Mouse (Mus musculus): ENCODE data around the gene Fstl3. TPM values are rescaled to one million over a fixed set of nuclear protein-coding genes. Genes with fewer than 3 reads are reported as not detected.

Fstl3 gene
- polyA plus RNA-seq, 1 experiment from 2014 or later = 0.60 TPM

- ATAC-seq (ENCODE audit: low FRiP score) = no peak
- H3K27ac ChIP-seq (ENCODE audit: low read depth, low read length) = no peak overlapping the region
- no peak overlapping the region for H3K9ac ChIP-seq (ENCODE audit: low read length)
Observed at GRCm38 (mm10) chr10:79821731-79822130, 44.7 kb downstream of the Fstl3 start.

GRCm38 (mm10) chr10:79822372-79822771, 45.3 kb downstream of the Fstl3 start:
- Histone ChIP-seq H3K27me3 (ENCODE audit: control insufficient read depth, insufficient read depth, low read length) (no peaks in the 10 kb centered on the region), H3K36me3 (ENCODE audit: control insufficient read depth, insufficient read depth, low read length) (peaks cover 10% of the 10 kb centered on the region), H3K9ac (ENCODE audit: low read length) (0 out of 2 replicates have a peak overlapping the region, but pooled peaks have one; percentile 12), H3K4me2 (no peak overlapping the region), H3K4me3 (ENCODE audit: low read depth, low read length) (no peak overlapping the region), H3K27ac (ENCODE audit: low read depth, low read length) (no peak overlapping the region), H3K9me3 (ENCODE audit: control insufficient read depth, low read length) (no peaks in the 10 kb centered on the region), H3K4me1 (ENCODE audit: control insufficient read depth, insufficient read depth, low read length) (no peaks in the 10 kb centered on the region)
- no peak for ATAC-seq (ENCODE audit: low FRiP score)
- 31% methylated on average over 17 of the region's 17 CpGs for whole genome bisulfite sequencing
- DNase-seq (ENCODE audit: low spot score, missing footprints) = no peak

More at GRCm38 (mm10) chr10:79821731-79822130, 44.7 kb downstream of the Fstl3 start:
- H3K27me3 ChIP-seq (ENCODE audit: control insufficient read depth, insufficient read depth, low read length) = no peaks in the 10 kb centered on the region
- H3K9me3 ChIP-seq (ENCODE audit: control insufficient read depth, low read length) = no peaks in the 10 kb centered on the region
- H3K4me2 ChIP-seq = no peak overlapping the region
- 88% methylated on average over 12 of the region's 12 CpGs for WGBS
- no peak for DNase-seq (ENCODE audit: low spot score, missing footprints)
- peaks cover 10% of the 10 kb centered on the region for H3K36me3 ChIP-seq (ENCODE audit: control insufficient read depth, insufficient read depth, low read length)
- H3K4me3 ChIP-seq (ENCODE audit: low read depth, low read length) = no peak overlapping the region
- H3K4me1 ChIP-seq (ENCODE audit: control insufficient read depth, insufficient read depth, low read length) = no peaks in the 10 kb centered on the region

GRCm38 (mm10) chr10:79823011-79823410, 45.9 kb downstream of the Fstl3 start:
- Histone ChIP-seq H3K36me3 (ENCODE audit: control insufficient read depth, insufficient read depth, low read length) (peaks cover 10% of the 10 kb centered on the region), H3K9me3 (ENCODE audit: control insufficient read depth, low read length) (no peaks in the 10 kb centered on the region), H3K4me3 (ENCODE audit: low read depth, low read length) (no peak overlapping the region), H3K9ac (ENCODE audit: low read length) (no peak overlapping the region), H3K27me3 (ENCODE audit: control insufficient read depth, insufficient read depth, low read length) (no peaks in the 10 kb centered on the region), H3K4me1 (ENCODE audit: control insufficient read depth, insufficient read depth, low read length) (no peaks in the 10 kb centered on the region), H3K4me2 (no peak overlapping the region), H3K27ac (ENCODE audit: low read depth, low read length) (no peak overlapping the region)
- no peak for ATAC-seq (ENCODE audit: low FRiP score)
- no peak for DNase-seq (ENCODE audit: low spot score, missing footprints)
- 84% methylated on average over 6 of the region's 6 CpGs for WGBS

GRCm38 (mm10) chr10:79824413-79824812, 47.3 kb downstream of the Fstl3 start:
- Histone ChIP-seq H3K9me3 (ENCODE audit: control insufficient read depth, low read length) (no peaks in the 10 kb centered on the region), H3K27me3 (ENCODE audit: control insufficient read depth, insufficient read depth, low read length) (no peaks in the 10 kb centered on the region), H3K27ac (ENCODE audit: low read depth, low read length) (no peak overlapping the region), H3K4me3 (ENCODE audit: low read depth, low read length) (no peak overlapping the region), H3K4me2 (no peak overlapping the region), H3K9ac (ENCODE audit: low read length) (no peak overlapping the region), H3K4me1 (ENCODE audit: control insufficient read depth, insufficient read depth, low read length) (no peaks in the 10 kb centered on the region), H3K36me3 (ENCODE audit: control insufficient read depth, insufficient read depth, low read length) (peaks cover 6% of the 10 kb centered on the region)
- DNase-seq (ENCODE audit: low spot score, missing footprints) (no peak), ATAC-seq (ENCODE audit: low FRiP score) (no peak)
- WGBS = 75% methylated on average over 6 of the region's 6 CpGs

- Histone ChIP-seq H3K27me3 (ENCODE audit: control insufficient read depth, insufficient read depth, low read length) (no peaks in the 10 kb centered on the region), H3K36me3 (ENCODE audit: control insufficient read depth, insufficient read depth, low read length) (no peaks in the 10 kb centered on the region), H3K9ac (ENCODE audit: low read length) (no peak overlapping the region), H3K27ac (ENCODE audit: low read depth, low read length) (no peak overlapping the region), H3K4me2 (no peak overlapping the region), H3K4me1 (ENCODE audit: control insufficient read depth, insufficient read depth, low read length) (no peaks in the 10 kb centered on the region), H3K4me3 (ENCODE audit: low read depth, low read length) (no peak overlapping the region), H3K9me3 (ENCODE audit: control insufficient read depth, low read length) (no peaks in the 10 kb centered on the region)
- ATAC-seq (ENCODE audit: low FRiP score) (no peak), DNase-seq (ENCODE audit: low spot score, missing footprints) (no peak)
- WGBS = 84% methylated on average over 3 of the region's 3 CpGs
Observed at GRCm38 (mm10) chr10:79831583-79831982, 54.5 kb downstream of the Fstl3 start.

Other genes starting within 250 kb of the Fstl3 start
- 10.5 and 13.4 TPM in 2 replicates for gene Plpp2, start 243.5 kb upstream of the Fstl3 start, polyA plus RNA-seq (2014; fragmentation: Nextera tagmentation; extraction: Ambion mirVana)
- 33.0 and 41.8 TPM in 2 replicates for gene Mier2, start 222.1 kb upstream of the Fstl3 start, polyA plus RNA-seq (2014; fragmentation: Nextera tagmentation; extraction: Ambion mirVana)
- gene Theg, start 189.9 kb upstream of the Fstl3 start, polyA plus RNA-seq (2014; fragmentation: Nextera tagmentation; extraction: Ambion mirVana) = not detected in 2 replicates
- 0.10 and 0.12 TPM in 2 replicates for gene C2cd4c, start 163.2 kb upstream of the Fstl3 start, polyA plus RNA-seq (2014; fragmentation: Nextera tagmentation; extraction: Ambion mirVana)
- gene Shc2, start 139.4 kb upstream of the Fstl3 start, polyA plus RNA-seq (2014; fragmentation: Nextera tagmentation; extraction: Ambion mirVana) = 11.4 and 13.0 TPM in 2 replicates
- gene Odf3l2, start 131.5 kb upstream of the Fstl3 start, polyA plus RNA-seq (2014; fragmentation: Nextera tagmentation; extraction: Ambion mirVana) = not detected in 2 replicates
- 1.2 and 1.4 TPM in 2 replicates for gene Madcam1, start 112.7 kb upstream of the Fstl3 start, polyA plus RNA-seq (2014; fragmentation: Nextera tagmentation; extraction: Ambion mirVana)
- gene Tpgs1, start 107.9 kb upstream of the Fstl3 start, polyA plus RNA-seq (2014; fragmentation: Nextera tagmentation; extraction: Ambion mirVana) = 65.5 and 69.6 TPM in 2 replicates
- 149 and 178 TPM in 2 replicates for gene Cdc34, start 95.1 kb upstream of the Fstl3 start, polyA plus RNA-seq (2014; fragmentation: Nextera tagmentation; extraction: Ambion mirVana)
- gene Gzmm, start 88.3 kb upstream of the Fstl3 start, polyA plus RNA-seq (2014; fragmentation: Nextera tagmentation; extraction: Ambion mirVana) = 0.27 and 0.58 TPM in 2 replicates
- gene Bsg, start 72.8 kb upstream of the Fstl3 start, polyA plus RNA-seq (2014; fragmentation: Nextera tagmentation; extraction: Ambion mirVana) = 576 and 580 TPM in 2 replicates
- 0.22 TPM in 2 replicates for gene Hcn2, start 60.6 kb upstream of the Fstl3 start, polyA plus RNA-seq (2014; fragmentation: Nextera tagmentation; extraction: Ambion mirVana)
- gene Polrmt, start 30.7 kb upstream of the Fstl3 start, polyA plus RNA-seq (2014; fragmentation: Nextera tagmentation; extraction: Ambion mirVana) = 28.5 and 31.2 TPM in 2 replicates
- gene Fgf22, start 22.2 kb upstream of the Fstl3 start, polyA plus RNA-seq (2014; fragmentation: Nextera tagmentation; extraction: Ambion mirVana) = 0.08 and 0.32 TPM in 2 replicates
- 69.9 and 81.9 TPM in 2 replicates for gene Rnf126, start 10.3 kb upstream of the Fstl3 start, polyA plus RNA-seq (2014; fragmentation: Nextera tagmentation; extraction: Ambion mirVana)
- 0.10 and 0.40 TPM in 2 replicates for gene Prss57, start 13.7 kb downstream of the Fstl3 start, polyA plus RNA-seq (2014; fragmentation: Nextera tagmentation; extraction: Ambion mirVana)
- gene Palm, start 16.3 kb downstream of the Fstl3 start, polyA plus RNA-seq (2014; fragmentation: Nextera tagmentation; extraction: Ambion mirVana) = 109 and 129 TPM in 2 replicates
- 0.41 TPM in 1 of 2 replicates, not detected in the other for gene Misp, start 43.7 kb downstream of the Fstl3 start, polyA plus RNA-seq (2014; fragmentation: Nextera tagmentation; extraction: Ambion mirVana)
- gene Ptbp1, start 77.2 kb downstream of the Fstl3 start, polyA plus RNA-seq (2014; fragmentation: Nextera tagmentation; extraction: Ambion mirVana) = 147 and 176 TPM in 2 replicates
- gene Prtn3, start 97.2 kb downstream of the Fstl3 start, polyA plus RNA-seq (2014; fragmentation: Nextera tagmentation; extraction: Ambion mirVana) = 11.9 and 12.1 TPM in 2 replicates
- gene Plppr3, start 97.4 kb downstream of the Fstl3 start, polyA plus RNA-seq (2014; fragmentation: Nextera tagmentation; extraction: Ambion mirVana) = 112 and 117 TPM in 2 replicates
- gene Elane, start 109.0 kb downstream of the Fstl3 start, polyA plus RNA-seq (2014; fragmentation: Nextera tagmentation; extraction: Ambion mirVana) = 0.18 TPM in 1 of 2 replicates, not detected in the other
- not detected in 2 replicates for gene Cfd, start 113.6 kb downstream of the Fstl3 start, polyA plus RNA-seq (2014; fragmentation: Nextera tagmentation; extraction: Ambion mirVana)
- 39.7 and 45.7 TPM in 2 replicates for gene Med16, start 131.7 kb downstream of the Fstl3 start, polyA plus RNA-seq (2014; fragmentation: Nextera tagmentation; extraction: Ambion mirVana)
- 20.6 and 25.6 TPM in 2 replicates for gene Gm26602, start 133.6 kb downstream of the Fstl3 start, polyA plus RNA-seq (2014; fragmentation: Nextera tagmentation; extraction: Ambion mirVana)
- 0.34 and 0.61 TPM in 2 replicates for gene Kiss1r, start 139.7 kb downstream of the Fstl3 start, polyA plus RNA-seq (2014; fragmentation: Nextera tagmentation; extraction: Ambion mirVana)
- gene R3hdm4, start 143.9 kb downstream of the Fstl3 start, polyA plus RNA-seq (2014; fragmentation: Nextera tagmentation; extraction: Ambion mirVana) = 127 and 135 TPM in 2 replicates
- 4.2 and 6.2 TPM in 2 replicates for gene Arid3a, start 149.8 kb downstream of the Fstl3 start, polyA plus RNA-seq (2014; fragmentation: Nextera tagmentation; extraction: Ambion mirVana)
- gene Wdr18, start 182.9 kb downstream of the Fstl3 start, polyA plus RNA-seq (2014; fragmentation: Nextera tagmentation; extraction: Ambion mirVana) = 92.7 and 98.4 TPM in 2 replicates
- gene Grin3b, start 193.4 kb downstream of the Fstl3 start, polyA plus RNA-seq (2014; fragmentation: Nextera tagmentation; extraction: Ambion mirVana) = 0.22 and 0.38 TPM in 2 replicates
- 11.9 and 13.5 TPM in 2 replicates for gene Tmem259, start 207.1 kb downstream of the Fstl3 start, polyA plus RNA-seq (2014; fragmentation: Nextera tagmentation; extraction: Ambion mirVana)
- 158 and 160 TPM in 2 replicates for gene Cnn2, start 211.3 kb downstream of the Fstl3 start, polyA plus RNA-seq (2014; fragmentation: Nextera tagmentation; extraction: Ambion mirVana)
- 2.8 and 2.9 TPM in 2 replicates for gene Abca7, start 219.2 kb downstream of the Fstl3 start, polyA plus RNA-seq (2014; fragmentation: Nextera tagmentation; extraction: Ambion mirVana)
- gene Arhgap45, start 239.4 kb downstream of the Fstl3 start, polyA plus RNA-seq (2014; fragmentation: Nextera tagmentation; extraction: Ambion mirVana) = 3.6 and 3.8 TPM in 2 replicates